8 mouse cellular contexts compared by ENCODE assay signal in the genomic region with DNA sequence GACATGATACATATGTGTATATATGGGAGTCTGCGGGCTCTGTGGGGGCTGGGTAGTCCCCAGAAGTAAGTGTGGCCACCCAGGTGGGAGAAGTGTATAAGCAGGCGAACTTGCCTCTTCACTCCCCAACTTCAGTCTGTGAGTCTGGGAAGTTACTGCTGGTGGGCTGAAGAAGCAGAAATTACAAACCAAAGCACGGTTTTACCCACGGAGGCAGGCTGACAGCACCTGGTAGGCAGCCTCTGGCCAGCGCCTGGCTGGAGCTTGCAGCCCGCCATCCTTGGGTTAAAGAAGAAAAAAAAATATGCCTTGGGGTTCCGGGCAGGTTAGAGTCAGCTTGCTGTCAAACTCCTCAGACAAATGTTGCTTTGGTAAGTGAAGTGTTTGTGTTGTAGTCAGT.
DNase-seq lines count a peak whose midpoint lies in the region; ATAC-seq and TF ChIP-seq lines count a peak whose summit lies in the region.

No protein-coding gene starts in this region.

- no peak for TF ChIP-seq EP300 in ES-Bruce4 (IDR thresholded peaks at IDR 0.05; ENCODE audit: insufficient read depth, low read depth, low read length)

- peak overlapping the region; percentile 86 for H3K4me3 ChIP-seq in heart, embryonic 12.5 days
- peak overlapping the region; percentile 78 for H3K4me3 ChIP-seq in ES-Bruce4 (ENCODE audit: low read depth, low read length)
- H3K4me3 ChIP-seq in hindbrain, embryonic 11.5 days (ENCODE audit: low read depth, low read length) = peak overlapping the region; percentile 66
- H3K4me3 ChIP-seq in midbrain, embryonic 12.5 days = peak overlapping the region; percentile 71

- peak overlapping the region; percentile 98 for H3K27ac ChIP-seq in heart, embryonic 12.5 days (ENCODE audit: poor library complexity, severe bottlenecking)
- H3K27ac ChIP-seq in ES-Bruce4 (ENCODE audit: insufficient read depth, low read length) = no peak overlapping the region
- peak overlapping the region; percentile 99; the same call in 1 of the 2 replicates for H3K27ac ChIP-seq in hindbrain, embryonic 11.5 days (ENCODE audit: low read depth, low read length)
- H3K27ac ChIP-seq in midbrain, embryonic 12.5 days (replicated peaks) = peak overlapping the region; percentile 99

- DNase-seq in heart, postnatal 4 days = no peak
- DNase-seq in hindbrain, embryonic 11.5 days (ENCODE audit: low spot score) = no peak
- no peak for DNase-seq in cerebellum, adult 8-10 months
- no peak for DNase-seq in ovary, postnatal 14 days (ENCODE audit: low spot score)

- no peaks in the 10 kb centered on the region for H3K9me3 ChIP-seq in heart, embryonic 12.5 days (replicated peaks)
- no peaks in the 10 kb centered on the region for H3K9me3 ChIP-seq in ES-Bruce4 (replicated peaks; ENCODE audit: control insufficient read depth, insufficient read depth, low read length, poor library complexity, severe bottlenecking)
- no peaks in the 10 kb centered on the region for H3K9me3 ChIP-seq in hindbrain, embryonic 11.5 days (ENCODE audit: control insufficient read depth, low read length)
- H3K9me3 ChIP-seq in midbrain, embryonic 12.5 days = no peaks in the 10 kb centered on the region

- no peaks in the 10 kb centered on the region for H3K27me3 ChIP-seq in heart, embryonic 12.5 days (replicated peaks)
- H3K27me3 ChIP-seq in ES-Bruce4 (ENCODE audit: control insufficient read depth, insufficient read depth, low read length, poor library complexity, severe bottlenecking) = no peaks in the 10 kb centered on the region
- no peaks in the 10 kb centered on the region for H3K27me3 ChIP-seq in hindbrain, embryonic 11.5 days (ENCODE audit: control insufficient read depth, insufficient read depth, low read length)
- H3K27me3 ChIP-seq in midbrain, embryonic 12.5 days = no peaks in the 10 kb centered on the region; the same call in 1 of the 2 replicates

- no peaks in the 10 kb centered on the region; the same call in 1 of the 2 replicates for H3K36me3 ChIP-seq in heart, embryonic 12.5 days
- H3K36me3 ChIP-seq in ES-Bruce4 (ENCODE audit: control insufficient read depth, insufficient read depth, low read length, poor library complexity, severe bottlenecking) = no peaks in the 10 kb centered on the region
- H3K36me3 ChIP-seq in hindbrain, embryonic 11.5 days (ENCODE audit: control insufficient read depth, insufficient read depth, low read length) = no peaks in the 10 kb centered on the region
- H3K36me3 ChIP-seq in midbrain, embryonic 12.5 days = no peaks in the 10 kb centered on the region; the same call in 1 of the 2 replicates

- 4% methylated on average over 7 of the region's 7 CpGs for WGBS in heart, embryonic 12.5 days
- 3% methylated on average over 7 of the region's 7 CpGs for WGBS in hindbrain, embryonic 11.5 days
- 2% methylated on average over 7 of the region's 7 CpGs for WGBS in midbrain, embryonic 12.5 days

- TF ChIP-seq CTCF in ES-Bruce4 (IDR thresholded peaks at IDR 0.05; ENCODE audit: low read depth, low read length) = no peak

- H3K4me1 ChIP-seq in heart, embryonic 12.5 days (replicated peaks) = peaks cover 31% of the 10 kb centered on the region
- peaks cover 2% of the 10 kb centered on the region for H3K4me1 ChIP-seq in ES-Bruce4 (ENCODE audit: control insufficient read depth, insufficient read depth, low read length)
- H3K4me1 ChIP-seq in hindbrain, embryonic 11.5 days (replicated peaks; ENCODE audit: control insufficient read depth, insufficient read depth, low read length) = peaks cover 7% of the 10 kb centered on the region
- peaks cover 45% of the 10 kb centered on the region for H3K4me1 ChIP-seq in midbrain, embryonic 12.5 days

- TF ChIP-seq POLR2A in ES-Bruce4 (IDR thresholded peaks at IDR 0.05; ENCODE audit: insufficient read depth, low read length) = no peak

- H3K9ac ChIP-seq in heart, embryonic 12.5 days = peak overlapping the region; percentile 96
- peak overlapping the region; percentile 72 for H3K9ac ChIP-seq in ES-Bruce4 (ENCODE audit: low read depth, poor library complexity, severe bottlenecking)
- peak overlapping the region; percentile 95 for H3K9ac ChIP-seq in hindbrain, embryonic 11.5 days (ENCODE audit: low read depth, low read length)
- H3K9ac ChIP-seq in midbrain, embryonic 12.5 days (replicated peaks) = peak overlapping the region; percentile 80

- ATAC-seq in heart, embryonic 12.5 days (ENCODE audit: insufficient number of reproducible peaks, low FRiP score) = no peak
- no peak for ATAC-seq in hindbrain, embryonic 11.5 days (ENCODE audit: low FRiP score)
- no peak for ATAC-seq in midbrain, embryonic 12.5 days (ENCODE audit: low FRiP score, low read depth)
- ATAC-seq in erythroblast, adult 5-6 weeks (replicated peaks; ENCODE audit: low FRiP score, poor library complexity, severe bottlenecking) = no peak

- H3K4me2 ChIP-seq in heart, embryonic 12.5 days = peak overlapping the region; percentile 92
- H3K4me2 ChIP-seq in hindbrain, embryonic 11.5 days (replicated peaks; ENCODE audit: low read depth, low read length) = peak overlapping the region; percentile 95
- peak overlapping the region; percentile 61 for H3K4me2 ChIP-seq in midbrain, embryonic 12.5 days (replicated peaks)
